Mouse (Mus musculus) Patski (cell line): ENCODE data around the gene Adgrl2. TPM values are rescaled to one million over a fixed set of nuclear protein-coding genes. Genes with fewer than 3 reads are reported as not detected.

Experiments used
- ATAC-seq: fragments of 100-300 bp; one replicate; pipeline ENCODE4 v1.8.0; 2021
- CTCF ChIA-PET: fragments of 350-600 bp; sonication (Branson Sonifier 250); formaldehyde crosslinking; loops from one replicate; lab custom pipeline; 2022; ENCODE audit warnings: inconsistent platforms; lab: Charles Lee
- POLR2A ChIA-PET: fragments of 350-600 bp; sonication (Branson Sonifier 250); formaldehyde crosslinking; loops from one replicate; lab custom pipeline; 2022; ENCODE audit warnings: antibody characterized with exemption, inconsistent platforms; lab: Charles Lee
- DNase-seq: peaks from one replicate; pipeline ENCODE4 v3.0.0-alpha.2; 2011; ENCODE audit warnings: low read depth, low spot score
- H3K27me3 ChIP-seq: fragments of 371-371 bp; one replicate; pipeline ENCODE4 v1.5.1; 2021
- CTCF ChIP-seq: fragments of 100-300 bp; IDR thresholded peaks from one replicate; pipeline ENCODE4 v1.5.1; 2021
- in situ Hi-C: fragments of 300-500 bp; cut with MboI; formaldehyde crosslinking; loops from 3 replicates; pipeline ENCODE4 v1.11.1; 2018; ENCODE audit warnings: low pct_unique_long_range_greater_than_20kb, mixed read lengths
- polyA plus RNA-seq: library from polyadenylated mRNA; unstranded; gene quantifications from one replicate; pipeline ENCODE4 v1.2.3, GENCODE M21; 2021

Gene Adgrl2
- polyA plus RNA-seq, 1 experiment from 2014 or later, result 107 TPM

DNA sequence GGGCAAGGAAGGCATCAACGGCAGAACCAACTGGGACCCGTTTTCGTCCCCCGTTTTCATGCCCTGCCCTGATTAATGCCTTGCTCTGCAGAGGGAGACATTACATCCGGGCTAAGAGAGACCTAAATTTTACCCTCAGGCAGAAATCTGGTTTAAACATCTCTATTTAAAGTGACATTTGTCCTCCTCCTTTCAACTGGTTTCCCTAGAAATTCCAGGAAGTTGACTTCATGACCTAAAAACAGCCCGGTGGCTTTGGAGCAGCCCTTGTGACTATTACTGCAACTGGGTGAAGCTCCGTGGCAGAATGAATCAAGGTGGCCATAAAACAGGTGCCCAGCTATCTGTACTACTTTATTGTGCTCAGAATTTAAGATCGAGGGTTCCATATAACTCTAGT lies 8.6 kb downstream of the Adgrl2 start:
- no peak for TF ChIP-seq CTCF
- CTCF ChIA-PET, result interaction anchor here (0.6 to 1.1 kb wide), 2 partner anchors 24 to 1774 kb away, joined by 3 to 4 read pairs; no protein-coding TSS in a partner anchor
- no peaks in the 10 kb centered on the region for H3K27me3 ChIP-seq
- ATAC-seq (no peak), DNase-seq (no peak)
- POLR2A ChIA-PET, result interaction anchor here (0.6 to 0.7 kb wide), 2 partner anchors 9 to 62 kb away, joined by 4 to 5 read pairs; no protein-coding TSS in a partner anchor
- in situ Hi-C loops, result loop anchor here (10.0 to 25.0 kb wide), 5 partner anchors 317 to 1994 kb away; no protein-coding TSS in a partner anchor

DNA sequence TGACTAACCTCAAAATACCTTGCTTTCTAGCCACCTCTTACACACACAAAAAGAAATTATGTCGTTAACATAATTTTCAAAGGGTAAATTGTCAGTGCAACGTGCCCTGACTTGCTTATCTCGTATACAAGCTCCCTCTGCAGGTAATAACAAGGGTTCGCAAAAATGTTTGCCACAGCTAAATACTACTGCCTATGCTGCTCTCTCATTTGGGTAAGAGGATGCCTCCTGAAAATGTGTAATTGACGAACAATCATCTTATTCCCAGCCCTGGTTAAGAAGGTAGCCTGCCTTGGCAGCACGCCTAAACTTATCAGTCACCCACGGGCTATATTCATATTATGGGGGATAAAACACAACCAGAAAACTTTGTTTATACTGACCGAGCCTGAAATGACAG lies 11.8 kb downstream of the Adgrl2 start:
- TF ChIP-seq CTCF, result no peak
- in situ Hi-C loops, result loop anchor here (25.0 kb wide), 1 partner anchor 1991 kb away; no protein-coding TSS in a partner anchor
- ATAC-seq (peak; percentile 34), DNase-seq (no peak)
- CTCF ChIA-PET, result interaction anchor here (0.8 to 2.2 kb wide), 5 partner anchors 10 to 129 kb away, joined by 4 to 8 read pairs (median 4); no protein-coding TSS in a partner anchor
- no peaks in the 10 kb centered on the region for H3K27me3 ChIP-seq
- POLR2A ChIA-PET, result interaction anchor here (1.0 kb wide), 1 partner anchor 11 kb away, joined by 3 read pairs; no protein-coding TSS in a partner anchor

DNA sequence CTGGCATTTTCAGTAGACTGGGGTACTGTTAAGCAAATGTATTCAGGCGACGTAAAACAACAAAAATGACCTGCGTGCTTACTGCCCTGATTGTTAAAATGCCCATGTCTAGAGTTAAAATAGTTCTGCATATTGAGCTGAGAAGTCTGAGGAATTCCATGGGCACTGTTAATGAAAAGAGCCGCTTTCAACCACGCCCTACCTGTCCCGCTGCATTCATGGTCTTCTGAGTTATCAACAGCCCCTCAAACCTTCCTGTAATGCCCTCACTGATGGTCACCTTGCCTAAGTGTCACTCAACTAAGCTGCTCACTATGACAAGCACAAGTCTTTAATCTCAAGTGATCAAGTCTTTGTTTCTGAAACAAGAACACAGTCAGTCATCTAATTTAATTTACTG lies 12.5 kb downstream of the Adgrl2 start:
- ChIA-PET POLR2A (interaction anchor here (1.0 kb wide), 1 partner anchor 12 kb away, joined by 3 read pairs; no protein-coding TSS in a partner anchor), CTCF (interaction anchor here (0.8 to 2.2 kb wide), 6 partner anchors 10 to 129 kb away, joined by 3 to 8 read pairs (median 4); no protein-coding TSS in a partner anchor)
- DNase-seq (no peak), ATAC-seq (no peak)
- in situ Hi-C loops, result loop anchor here (25.0 kb wide), 1 partner anchor 1991 kb away; no protein-coding TSS in a partner anchor
- H3K27me3 ChIP-seq, result no peaks in the 10 kb centered on the region
- TF ChIP-seq CTCF, result no peak

DNA sequence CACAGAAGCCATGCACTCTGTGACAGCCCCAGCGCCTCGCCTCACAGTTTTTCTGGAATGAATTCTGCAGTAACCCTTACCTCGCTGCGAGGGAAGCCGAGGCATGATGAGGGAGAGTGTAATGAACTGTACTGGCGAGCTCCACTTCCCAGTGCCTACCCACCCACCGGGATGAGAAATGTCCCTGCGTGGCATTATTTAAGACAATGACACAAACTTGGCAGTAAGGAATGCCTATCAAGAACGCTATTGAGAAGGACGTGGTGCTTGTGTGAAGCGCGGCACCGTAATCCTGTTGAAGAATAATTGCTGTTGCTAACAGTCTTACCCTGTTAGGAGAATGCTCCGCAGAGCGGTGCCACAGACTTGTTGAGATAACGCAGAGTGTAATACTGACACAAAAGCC lies 13.2 kb downstream of the Adgrl2 start:
- in situ Hi-C loops, result loop anchor here (25.0 kb wide), 1 partner anchor 1990 kb away; no protein-coding TSS in a partner anchor
- no peak for DNase-seq
- ATAC-seq, result peak; percentile 80
- no peak for TF ChIP-seq CTCF
- no peaks in the 10 kb centered on the region for H3K27me3 ChIP-seq
- ChIA-PET POLR2A (no interaction called here), CTCF (interaction anchor here (1.1 to 2.2 kb wide), 4 partner anchors 9 to 22 kb away, joined by 3 to 8 read pairs (median 4); no protein-coding TSS in a partner anchor)

DNA sequence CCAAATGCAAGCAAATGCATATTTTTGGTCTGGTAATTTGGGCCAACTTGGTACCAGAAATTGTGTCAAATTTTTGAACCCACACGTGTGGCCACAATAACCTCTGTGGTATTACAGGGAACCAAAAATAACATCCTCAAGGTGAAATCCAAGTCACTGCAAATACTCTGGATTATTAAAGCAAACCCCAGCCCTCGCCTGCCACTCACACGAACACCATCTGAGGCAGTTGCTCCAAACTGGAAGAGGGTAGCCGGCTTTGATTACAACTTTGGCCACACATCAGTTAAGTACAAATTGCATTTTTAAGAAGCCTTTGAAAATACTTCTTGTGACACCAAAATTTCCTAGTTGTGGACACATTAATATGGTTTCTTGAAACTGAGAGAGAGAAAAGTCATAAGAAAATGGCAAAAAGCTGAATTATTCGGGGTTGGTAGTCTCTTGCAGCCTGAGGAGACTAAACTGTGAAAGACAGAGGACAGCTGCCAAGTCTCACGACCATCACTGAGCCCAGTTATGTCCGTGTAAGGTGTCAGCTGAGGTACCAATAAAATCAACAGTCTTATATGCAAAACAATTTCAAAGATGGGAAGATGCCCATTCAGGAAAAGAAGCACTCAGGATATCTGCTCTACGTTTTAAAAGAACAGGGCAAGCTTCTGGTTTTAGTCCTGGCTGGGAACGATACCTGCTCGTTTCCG lies 18.3 kb downstream of the Adgrl2 start:
- CTCF ChIA-PET, result no interaction called here
- POLR2A ChIA-PET, result interaction anchor here (1.4 kb wide), 1 partner anchor 100 kb away, joined by 3 read pairs; no protein-coding TSS in a partner anchor
- H3K27me3 ChIP-seq, result no peaks in the 10 kb centered on the region
- DNase-seq, result no peak
- no peak for TF ChIP-seq CTCF
- in situ Hi-C loops, result loop anchor here (5.0 kb wide), 1 partner anchor 45 kb away; no protein-coding TSS in a partner anchor
- no peak for ATAC-seq

DNA sequence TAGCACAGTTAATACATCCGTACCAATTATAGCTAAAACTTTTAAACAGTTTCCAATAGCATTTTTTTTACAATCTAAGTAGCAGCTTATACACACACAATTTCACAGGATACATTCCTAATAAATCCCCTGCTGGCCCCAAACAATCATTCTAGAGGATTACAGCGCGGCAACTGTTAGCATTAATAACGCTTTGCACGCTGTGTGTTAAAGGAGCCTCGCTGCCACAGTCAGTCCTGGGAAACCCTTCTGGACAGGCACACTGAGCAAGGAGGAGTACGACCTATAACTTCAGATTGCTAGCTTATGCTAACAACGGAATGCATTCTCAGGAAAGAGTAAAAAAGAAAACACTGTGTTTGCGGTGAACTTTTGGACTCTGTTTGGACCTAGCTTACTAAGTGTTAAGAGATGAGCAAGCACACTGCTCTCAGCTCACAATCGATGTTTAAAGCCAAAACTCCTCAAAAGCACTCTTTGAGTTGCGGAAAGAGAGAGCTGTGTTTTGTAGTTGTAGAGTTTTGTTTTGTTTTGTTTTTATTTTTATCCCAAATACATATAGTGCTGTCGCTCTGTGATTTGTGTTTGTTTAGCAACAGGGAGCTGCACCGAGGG lies 25.3 kb downstream of the Adgrl2 start:
- ATAC-seq (no peak), DNase-seq (no peak)
- ChIA-PET CTCF (interaction anchor here (0.7 to 4.0 kb wide), 9 partner anchors 8 to 232 kb away, joined by 3 to 10 read pairs (median 4); no protein-coding TSS in a partner anchor), POLR2A (interaction anchor here (0.6 to 1.4 kb wide), 3 partner anchors 16 to 374 kb away, joined by 3 read pairs; no protein-coding TSS in a partner anchor)
- TF ChIP-seq CTCF, result no peak
- in situ Hi-C loops, result no loop called here
- no peaks in the 10 kb centered on the region for H3K27me3 ChIP-seq

DNA sequence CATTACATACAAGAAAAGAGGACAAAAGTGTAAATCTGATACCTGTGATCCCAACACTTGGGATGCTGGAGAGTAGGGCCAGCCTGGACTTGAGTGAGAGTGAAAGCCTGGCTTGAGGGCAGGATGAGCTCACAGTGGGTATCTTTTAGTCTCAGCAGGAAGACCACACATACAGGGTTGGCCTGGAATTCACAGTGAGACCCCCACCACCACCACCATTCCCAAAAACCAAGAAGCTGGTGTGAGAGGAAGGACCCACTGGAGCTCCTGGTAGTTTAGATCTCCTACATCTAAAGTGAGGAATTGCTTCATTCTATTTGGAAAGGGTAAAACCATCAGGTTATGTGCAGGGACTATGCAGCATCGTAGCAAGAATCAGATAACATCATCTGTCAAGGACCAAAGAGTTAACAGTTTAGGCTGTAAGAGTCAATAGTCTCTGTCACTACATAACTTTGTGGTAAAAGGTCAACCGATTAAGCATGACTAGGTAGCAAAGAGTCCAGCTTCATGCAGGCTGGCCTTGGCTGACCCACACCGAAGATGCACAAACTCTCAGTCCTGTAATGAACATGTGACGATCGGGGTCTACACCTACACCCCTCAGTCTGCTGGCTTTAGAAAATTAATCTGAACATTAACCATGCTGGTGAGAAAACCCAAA lies 26.8 kb downstream of the Adgrl2 start:
- ChIA-PET POLR2A (no interaction called here), CTCF (interaction anchor here (1.2 to 1.5 kb wide), 2 partner anchors 10 to 17 kb away, joined by 3 read pairs; no protein-coding TSS in a partner anchor)
- in situ Hi-C loops, result no loop called here
- no peak for ATAC-seq
- DNase-seq, result no peak
- no peaks in the 10 kb centered on the region for H3K27me3 ChIP-seq
- no peak for TF ChIP-seq CTCF

DNA sequence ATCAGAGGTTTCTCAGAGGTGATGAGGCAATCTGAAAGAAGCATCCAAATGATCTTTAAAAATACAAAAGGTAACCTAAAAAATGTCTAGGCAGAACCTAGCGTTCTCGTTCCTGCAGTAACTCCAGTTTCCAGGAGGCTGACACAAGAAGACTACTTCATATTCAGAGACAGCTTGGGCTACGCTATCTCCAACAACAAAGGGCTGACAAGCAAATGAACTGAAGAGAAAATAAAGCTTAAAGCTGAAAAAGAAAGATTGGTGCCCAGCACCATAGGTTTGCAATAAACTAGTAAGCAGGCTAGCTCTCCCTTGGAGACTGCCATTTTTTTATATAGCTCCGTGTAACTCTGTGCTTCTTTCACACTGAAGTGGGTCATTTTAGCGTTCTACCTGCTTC lies 28.7 kb downstream of the Adgrl2 start:
- POLR2A ChIA-PET, result no interaction called here
- ATAC-seq (no peak), DNase-seq (no peak)
- in situ Hi-C loops, result no loop called here
- H3K27me3 ChIP-seq, result no peaks in the 10 kb centered on the region
- TF ChIP-seq CTCF, result no peak
- CTCF ChIA-PET, result interaction anchor here (2.8 kb wide), 1 partner anchor 10 kb away, joined by 10 read pairs; no protein-coding TSS in a partner anchor

DNA sequence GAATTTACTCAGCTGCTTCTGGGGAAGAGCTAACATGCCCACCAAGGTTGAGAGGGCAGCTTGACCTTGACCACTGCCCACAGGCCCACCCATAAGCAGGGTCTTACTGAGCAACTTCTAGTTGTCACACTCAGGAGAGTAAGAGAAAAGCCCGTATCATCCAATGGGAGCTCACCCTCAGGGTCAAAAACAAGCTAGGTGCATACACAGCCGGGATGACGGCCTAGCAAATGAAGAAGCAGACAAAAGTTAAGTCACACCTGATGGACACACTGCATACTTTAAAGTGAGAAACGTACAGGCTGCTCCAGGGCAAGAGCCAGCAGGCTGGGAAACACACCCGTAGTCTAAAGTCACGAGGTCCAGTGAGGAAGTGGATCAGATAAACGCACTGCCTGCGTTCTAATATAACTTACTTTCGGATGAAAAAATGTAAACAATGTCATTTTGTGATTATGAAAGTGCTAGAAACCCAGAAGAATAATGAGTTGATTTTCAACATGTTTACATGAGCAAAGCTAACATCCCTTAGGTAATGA lies 29.5 kb downstream of the Adgrl2 start:
- in situ Hi-C loops, result no loop called here
- ATAC-seq (no peak), DNase-seq (no peak)
- no peak for TF ChIP-seq CTCF
- H3K27me3 ChIP-seq, result no peaks in the 10 kb centered on the region
- CTCF ChIA-PET, result interaction anchor here (1.0 to 2.8 kb wide), 4 partner anchors 8 to 231 kb away, joined by 3 to 10 read pairs (median 4); no protein-coding TSS in a partner anchor
- POLR2A ChIA-PET, result interaction anchor here (0.6 to 1.2 kb wide), 2 partner anchors 10 to 652 kb away, joined by 3 to 4 read pairs; no protein-coding TSS in a partner anchor
